In the genomic region with DNA sequence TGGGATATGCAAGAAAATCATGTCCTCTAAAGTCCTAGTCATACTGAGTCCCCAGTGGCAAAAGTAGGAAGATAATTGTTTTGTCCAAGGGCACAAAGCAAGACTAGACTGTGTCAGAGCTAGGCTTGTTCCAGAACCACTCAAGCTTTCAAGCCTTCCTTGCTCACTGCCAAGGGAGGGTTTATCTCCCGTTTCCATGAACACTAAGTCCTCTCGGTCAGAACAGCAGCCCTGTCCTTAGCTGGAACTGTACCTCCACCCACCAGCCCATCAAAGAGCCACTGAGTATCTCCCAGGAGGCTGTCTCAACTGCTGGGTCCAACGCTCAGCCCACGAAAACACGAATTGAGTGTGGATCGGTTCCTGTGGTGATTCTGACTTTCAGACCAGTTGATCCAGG, we compare ENCODE assay signal across 36 mouse cellular contexts. TPM values are rescaled to one million over a fixed set of nuclear protein-coding genes. Genes with fewer than 3 reads are reported as not detected.
"Had no signal": no experiment of that assay in that cellular context is flagged by ENCODE, and none has a peak within 500 bp of the region (broad histone marks: within the 10 kb centered on the region; RNA-seq: fewer than 3 reads in every experiment).

No protein-coding gene starts in this region.

- DNase-seq: gastrocnemius, adult 2 months; gastrocnemius, postnatal 10 days; gastrocnemius, postnatal 25 days; kidney, adult 18-20 months; kidney, adult 8-10 months; kidney, postnatal 10 days; kidney, postnatal 25 days; kidney, postnatal 4 days had no signal

- H3K36me3 ChIP-seq: heart, embryonic 13.5 days; heart, embryonic 15.5 days; hindbrain, embryonic 12.5 days; hindbrain, embryonic 15.5 days; intestine, embryonic 15.5 days; limb, embryonic 13.5 days; limb, embryonic 15.5 days; liver, embryonic 12.5 days had no signal

- H3K4me2 ChIP-seq: heart, embryonic 13.5 days; heart, embryonic 15.5 days; hindbrain, embryonic 12.5 days; hindbrain, embryonic 15.5 days; intestine, embryonic 15.5 days; limb, embryonic 13.5 days; limb, embryonic 15.5 days; liver, embryonic 12.5 days had no signal

- H3K27ac ChIP-seq: gastrocnemius, adult 2 months; heart, embryonic 13.5 days; heart, embryonic 15.5 days; hindbrain, embryonic 10.5 days; hindbrain, embryonic 12.5 days; hindbrain, embryonic 15.5 days; intestine, embryonic 15.5 days; layer of hippocampus, adult 2 months; left cerebral cortex, adult 2 months; limb, embryonic 13.5 days; limb, embryonic 15.5 days; liver, embryonic 12.5 days; liver, embryonic 14.5 days had no signal

- H3K9me3 ChIP-seq: heart, embryonic 13.5 days; heart, embryonic 15.5 days; hindbrain, embryonic 10.5 days; hindbrain, embryonic 12.5 days; hindbrain, embryonic 15.5 days; intestine, embryonic 15.5 days; limb, embryonic 13.5 days; limb, embryonic 15.5 days; liver, embryonic 12.5 days had no signal

- H3K27me3 ChIP-seq: heart, embryonic 13.5 days; heart, embryonic 15.5 days; hindbrain, embryonic 12.5 days; hindbrain, embryonic 15.5 days; intestine, embryonic 15.5 days; limb, embryonic 13.5 days; limb, embryonic 15.5 days; liver, embryonic 12.5 days had no signal

- H3K9ac ChIP-seq: heart, embryonic 13.5 days; heart, embryonic 15.5 days; hindbrain, embryonic 12.5 days; hindbrain, embryonic 15.5 days; intestine, embryonic 15.5 days; limb, embryonic 13.5 days; limb, embryonic 15.5 days; liver, embryonic 12.5 days; liver, embryonic 14.5 days had no signal

- H3K4me1 ChIP-seq: heart, embryonic 15.5 days; hindbrain, embryonic 10.5 days; hindbrain, embryonic 12.5 days; hindbrain, embryonic 15.5 days; intestine, embryonic 15.5 days; limb, embryonic 13.5 days; limb, embryonic 15.5 days; liver, embryonic 12.5 days had no signal

- H3K4me3 ChIP-seq: gastrocnemius, adult 2 months; heart, embryonic 13.5 days; heart, embryonic 15.5 days; hindbrain, embryonic 10.5 days; hindbrain, embryonic 12.5 days; hindbrain, embryonic 15.5 days; intestine, embryonic 15.5 days; layer of hippocampus, adult 2 months; left cerebral cortex, adult 2 months; limb, embryonic 13.5 days; limb, embryonic 15.5 days; liver, embryonic 12.5 days had no signal

- ATAC-seq: forebrain, embryonic 16.5 days; inflammation-experienced regulatory T-cells, adult 6 months; intestine, embryonic 15.5 days; intestine, postnatal 0 days; liver, embryonic 12.5 days had no signal

RNA-seq across cellular contexts. Expression of gene Opn3, which starts 17.5 kb away (rescaled TPM):
- polyA plus RNA-seq: inflammation-experienced regulatory T-cells, adult 6 months had no signal

RNA-seq across cellular contexts. Expression of gene Wdr64, which starts 23.3 kb away (rescaled TPM):
- total RNA-seq: gastrocnemius, adult 2 months; gastrocnemius, postnatal 10 days; gastrocnemius, postnatal 25 days; gastrocnemius, postnatal 4 days; granulocyte monocyte progenitor cell, adult 5-6 weeks; heart, postnatal 14 days; layer of hippocampus, adult 2 months; layer of hippocampus, postnatal 10 days; layer of hippocampus, postnatal 25 days; left cerebral cortex, adult 2 months; left cerebral cortex, postnatal 36 days; liver, adult 2 months had no signal
- polyA plus RNA-seq: forebrain, embryonic 16.5 days; heart, embryonic 13.5 days; heart, embryonic 15.5 days; heart, postnatal 0 days; hindbrain, embryonic 10.5 days; hindbrain, embryonic 12.5 days; hindbrain, embryonic 15.5 days; inflammation-experienced regulatory T-cells, adult 6 months; intestine, embryonic 15.5 days; intestine, postnatal 0 days; kidney, embryonic 14.5 days; kidney, embryonic 16.5 days; limb, embryonic 11.5 days; limb, embryonic 13.5 days; limb, embryonic 15.5 days; liver, adult 2 months; liver, embryonic 12.5 days; liver, embryonic 14.5 days; liver, embryonic 16.5 days had no signal

RNA-seq across cellular contexts. Expression of gene Kmo, which starts 54.9 kb away (rescaled TPM):
- total RNA-seq: layer of hippocampus, postnatal 10 days; layer of hippocampus, postnatal 25 days; left cerebral cortex, postnatal 14 days had no signal
- polyA plus RNA-seq: forebrain, embryonic 16.5 days; hindbrain, embryonic 12.5 days; hindbrain, embryonic 15.5 days; kidney, embryonic 14.5 days had no signal
